Mouse (Mus musculus) ES-Bruce4 (cell line): ENCODE results near the gene Tbx5.

Experiments
- CTCF ChIP-seq: IDR thresholded peaks from one replicate; pipeline ENCODE4 v1.8.1; 2011; ENCODE audit warnings: low read depth, low read length
- EP300 ChIP-seq: IDR thresholded peaks from 2 replicates; pipeline ENCODE4 v1.6.1; 2011; ENCODE audit warnings: low read depth, low read length; ENCODE audit not compliant: insufficient read depth
- POLR2A ChIP-seq: IDR thresholded peaks from one replicate; pipeline ENCODE4 v1.8.1; 2011; ENCODE audit warnings: low read length; ENCODE audit not compliant: insufficient read depth

DNA sequence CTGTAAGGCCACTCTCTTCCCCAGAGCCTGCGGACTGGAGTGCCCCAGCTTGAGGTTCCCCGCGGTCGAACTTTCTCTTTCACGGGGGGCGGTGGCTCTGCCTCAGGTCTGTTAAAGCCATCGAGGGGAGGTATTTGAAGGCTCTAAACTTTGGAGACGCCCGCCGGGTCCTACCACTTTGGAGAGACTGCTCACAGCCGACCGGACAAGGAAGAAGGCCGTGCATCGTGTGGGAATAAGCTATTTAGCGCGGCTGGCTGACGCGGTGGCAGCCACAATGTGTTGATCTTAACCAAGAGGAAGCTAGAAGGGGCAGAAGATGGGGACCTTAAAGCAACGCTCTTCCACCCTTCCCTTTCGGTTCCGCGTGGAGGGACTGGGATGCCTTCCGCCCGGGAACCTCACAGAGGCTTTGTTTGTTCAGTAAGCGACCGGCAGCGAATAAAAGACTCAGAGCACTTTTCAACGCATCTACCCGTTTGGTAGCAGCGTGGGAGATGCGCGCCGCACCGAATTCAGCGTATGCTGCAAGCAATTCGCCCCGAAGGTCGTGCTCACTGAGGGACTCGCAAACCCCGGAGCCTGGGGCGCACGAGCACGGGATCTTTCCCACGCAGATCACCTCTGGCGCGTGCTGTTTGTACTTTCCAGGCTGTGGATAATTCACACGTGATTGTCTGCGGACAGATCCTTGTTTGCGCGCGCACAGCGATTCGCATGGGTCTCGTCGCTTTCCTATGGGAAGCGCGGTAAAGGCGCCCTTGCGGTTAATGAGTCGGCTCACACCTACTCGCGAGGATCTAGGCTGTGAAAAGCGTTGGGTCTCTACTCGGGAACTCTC is 28.8 kb upstream of the Tbx5 start:
- TF ChIP-seq CTCF, result no peak
- no peak for TF ChIP-seq POLR2A
- TF ChIP-seq EP300, result no peak
